Mouse (Mus musculus) midbrain, embryonic 10.5 days (tissue): ENCODE data around the gene Magi2. TPM values are rescaled to one million over a fixed set of nuclear protein-coding genes. Genes with fewer than 3 reads are reported as not detected.
"Not testable (repeated sequence)": the region's sequence is repeated elsewhere in the genome, so short reads cannot be mapped to it uniquely, and the experiment has no call there.

Experiments
- DNase-seq: peaks from one replicate; pipeline ENCODE4 v3.0.0-alpha.2; 2017; ENCODE audit warnings: low spot score
- H3K27ac ChIP-seq: fragments of 300-500 bp; sonication (generic); replicated peaks from 2 replicates; pipeline ENCODE4 v1.5.1; 2016; ENCODE audit warnings: mild to moderate bottlenecking
- H3K27me3 ChIP-seq: fragments of 300-500 bp; sonication (generic); 2 replicates; pipeline ENCODE4 v1.6.1; 2016; ENCODE audit warnings: low read depth, mild to moderate bottlenecking; ENCODE audit not compliant: poor library complexity, severe bottlenecking
- H3K36me3 ChIP-seq: fragments of 300-500 bp; sonication (generic); 2 replicates; pipeline ENCODE4 v1.6.1; 2016; ENCODE audit warnings: mild to moderate bottlenecking, moderate library complexity
- H3K4me1 ChIP-seq: fragments of 300-500 bp; sonication (generic); 2 replicates; pipeline ENCODE4 v1.6.1; 2016
- H3K4me3 ChIP-seq: fragments of 300-500 bp; sonication (generic); 2 replicates; pipeline ENCODE4 v1.5.1; 2016; ENCODE audit warnings: mild to moderate bottlenecking, moderate library complexity
- H3K9me3 ChIP-seq: fragments of 300-500 bp; sonication (generic); replicated peaks from 2 replicates; pipeline ENCODE4 v1.6.1; 2016; ENCODE audit warnings: mild to moderate bottlenecking
- WGBS: fragments of 180-500 bp; shearing (Covaris S2); methylation state at CpG from one replicate; pipeline ENCODE4 v1.1.7; 2016; 5-methylcytosine and 5-hydroxymethylcytosine counted together
- polyA plus RNA-seq: library from polyadenylated mRNA; unstranded; fragments of >200 nt; fragmentation: Nextera tagmentation; extraction: Ambion mirVana; gene quantifications from 2 replicates; pipeline ENCODE4 v1.2.1, GENCODE M21; 2016

Magi2 gene
- polyA plus RNA-seq, 1 experiment from 2014 or later: 3.8 TPM

DNA sequence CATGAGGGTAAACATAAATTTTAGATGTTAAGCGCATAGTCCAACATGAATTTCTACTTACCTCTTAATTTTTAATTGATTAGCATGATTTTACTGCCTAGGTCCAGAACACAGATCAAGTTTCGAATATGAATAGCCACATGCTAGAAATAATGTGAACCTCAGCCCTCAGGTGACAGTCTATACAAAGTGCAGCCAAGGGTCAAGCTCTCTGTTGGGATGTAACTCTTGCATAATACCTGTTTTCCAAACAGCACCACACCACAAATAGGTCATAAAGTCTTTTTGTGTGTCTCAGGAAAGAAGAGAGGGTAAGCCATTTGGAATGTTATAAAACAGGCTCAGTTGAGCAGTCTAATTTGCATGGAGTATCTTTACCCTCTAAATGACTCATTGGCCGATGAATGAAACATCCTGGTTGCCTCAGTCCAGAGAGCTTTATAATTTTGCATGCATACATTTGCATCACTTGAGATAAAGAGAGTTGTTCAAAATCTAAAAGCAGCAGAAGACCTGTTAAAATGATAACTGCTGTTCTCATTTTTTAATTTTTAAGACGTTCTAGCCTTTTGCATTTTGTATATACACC lies 246.1 kb downstream of the Magi2 start:
- Histone ChIP-seq H3K27ac (no peak overlapping the region), H3K4me3 (no peak overlapping the region), H3K36me3 (no peaks in the 10 kb centered on the region), H3K4me1 (no peaks in the 10 kb centered on the region), H3K9me3 (no peaks in the 10 kb centered on the region), H3K27me3 (no peaks in the 10 kb centered on the region)
- 88% methylated on average over 4 of the region's 4 CpGs for WGBS
- DNase-seq: no peak

DNA sequence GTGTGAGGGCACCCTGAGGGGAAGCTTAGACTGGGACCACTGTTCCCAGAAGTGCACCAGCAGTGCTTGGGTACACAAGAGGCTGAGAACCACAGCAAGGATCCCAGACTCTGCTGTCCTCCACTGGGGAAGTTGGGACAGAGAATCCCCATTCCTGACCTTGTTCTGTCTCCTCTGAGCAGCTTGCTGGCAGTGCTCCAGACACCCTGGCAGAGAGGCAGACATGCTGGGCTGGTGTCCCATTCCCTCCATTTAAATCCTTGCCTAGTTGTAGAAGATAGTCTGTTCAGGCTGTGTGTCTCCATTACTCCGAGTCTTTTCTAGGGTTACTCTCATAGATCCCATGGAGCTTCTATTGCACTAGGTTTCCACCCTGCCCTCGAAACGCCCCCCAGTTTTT lies 256.1 kb downstream of the Magi2 start:
- Histone ChIP-seq H3K36me3 (no peaks in the 10 kb centered on the region), H3K27ac (no peak overlapping the region), H3K4me3 (no peak overlapping the region), H3K27me3 (no peaks in the 10 kb centered on the region), H3K4me1 (peaks cover 5% of the 10 kb centered on the region), H3K9me3 (no peaks in the 10 kb centered on the region)
- 89% methylated on average over 3 of the region's 3 CpGs for WGBS
- no peak for DNase-seq

DNA sequence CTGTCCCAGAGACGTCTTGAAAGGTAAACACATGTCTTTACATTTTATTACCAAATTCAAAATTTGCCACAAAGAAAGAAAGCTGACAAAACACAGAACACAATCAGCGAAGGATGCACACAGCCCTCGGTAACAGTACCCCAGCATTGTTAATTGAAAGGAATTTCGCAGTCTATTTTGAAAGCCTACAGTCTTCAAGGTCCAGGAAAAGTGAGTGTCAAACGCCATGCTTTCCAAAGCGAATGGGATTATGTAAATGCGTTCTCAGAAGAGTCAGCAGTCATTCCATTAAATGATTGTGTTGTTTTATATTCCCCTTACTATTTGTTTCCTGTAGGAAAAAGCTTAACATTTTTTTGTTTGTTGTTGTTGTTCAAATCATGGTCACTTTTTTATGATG lies 261.1 kb downstream of the Magi2 start:
- Histone ChIP-seq H3K4me1 (peaks cover 9% of the 10 kb centered on the region), H3K4me3 (no peak overlapping the region), H3K36me3 (no peaks in the 10 kb centered on the region), H3K9me3 (no peaks in the 10 kb centered on the region), H3K27me3 (no peaks in the 10 kb centered on the region), H3K27ac (no peak overlapping the region)
- WGBS: 16% methylated on average over 7 of the region's 7 CpGs
- DNase-seq: no peak

- 91% methylated on average over 3 of the region's 3 CpGs for WGBS
Measured at GRCm38 (mm10) chr5:19501005-19501404, 274.2 kb downstream of the Magi2 start.

DNA sequence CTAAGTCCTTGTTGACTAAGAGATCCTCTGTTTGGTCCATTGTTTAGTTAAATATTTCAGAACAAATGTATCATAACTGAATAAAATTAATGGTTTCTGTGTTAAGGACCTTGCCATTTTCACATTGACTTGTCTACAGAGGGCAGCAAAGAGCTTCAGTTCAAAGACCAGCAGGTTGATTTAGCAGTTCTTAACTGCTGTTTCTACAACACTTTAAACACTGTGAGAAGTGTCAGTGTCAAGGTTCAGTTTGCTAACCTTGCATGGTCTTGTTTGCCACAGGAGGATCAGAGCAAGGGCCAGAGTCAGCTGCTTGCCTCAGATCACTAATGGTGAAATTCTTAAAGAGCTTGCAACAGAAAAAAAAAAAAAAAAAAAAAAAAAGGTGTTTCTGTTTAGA lies 295.3 kb downstream of the Magi2 start:
- Histone ChIP-seq H3K36me3 (no peaks in the 10 kb centered on the region), H3K27me3 (no peaks in the 10 kb centered on the region), H3K9me3 (no peaks in the 10 kb centered on the region), H3K4me3 (no peak overlapping the region), H3K27ac (no peak overlapping the region), H3K4me1 (no peaks in the 10 kb centered on the region)
- DNase-seq: no peak

More at GRCm38 (mm10) chr5:19501005-19501404, 274.2 kb downstream of the Magi2 start:
- no peak overlapping the region for H3K27ac ChIP-seq
- H3K9me3 ChIP-seq: no peaks in the 10 kb centered on the region
- H3K4me1 ChIP-seq: no peaks in the 10 kb centered on the region
- no peaks in the 10 kb centered on the region for H3K27me3 ChIP-seq
- DNase-seq: no peak
- H3K36me3 ChIP-seq: no peaks in the 10 kb centered on the region
- no peak overlapping the region for H3K4me3 ChIP-seq

- Histone ChIP-seq H3K27ac (no peak overlapping the region), H3K27me3 (no peaks in the 10 kb centered on the region), H3K36me3 (no peaks in the 10 kb centered on the region), H3K9me3 (no peaks in the 10 kb centered on the region), H3K4me1 (peaks cover 15% of the 10 kb centered on the region), H3K4me3 (no peak overlapping the region)
- 7% methylated on average over 2 of the region's 2 CpGs for WGBS
- no peak for DNase-seq
Measured at GRCm38 (mm10) chr5:19539348-19539747, 312.5 kb downstream of the Magi2 start.

DNA sequence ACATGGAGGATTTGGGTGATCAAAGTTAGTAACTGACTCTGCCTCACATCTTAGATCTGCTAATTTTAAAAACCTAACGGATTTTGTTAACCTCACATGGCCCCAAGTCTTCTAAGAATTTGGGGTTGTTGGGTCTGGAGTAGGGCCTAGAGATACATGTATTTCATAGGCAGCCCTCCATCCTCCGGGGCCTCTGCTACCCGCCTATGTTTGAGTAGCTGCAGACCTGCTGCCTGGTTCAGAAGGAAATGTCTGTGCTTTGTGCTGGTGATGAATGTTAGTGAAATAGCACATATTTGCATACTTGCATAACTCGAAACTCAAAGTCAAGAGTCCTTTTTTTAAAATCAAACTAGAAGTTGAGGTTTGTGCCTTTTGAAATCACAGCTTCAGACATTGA lies 319.6 kb downstream of the Magi2 start:
- Histone ChIP-seq H3K27me3 (no peaks in the 10 kb centered on the region), H3K9me3 (no peaks in the 10 kb centered on the region), H3K4me3 (no peak overlapping the region), H3K4me1 (peaks cover 3% of the 10 kb centered on the region; the same call in 1 of the 2 replicates), H3K27ac (no peak overlapping the region), H3K36me3 (no peaks in the 10 kb centered on the region)
- no peak for DNase-seq
- 91% methylated on average over 4 of the region's 4 CpGs for WGBS

DNA sequence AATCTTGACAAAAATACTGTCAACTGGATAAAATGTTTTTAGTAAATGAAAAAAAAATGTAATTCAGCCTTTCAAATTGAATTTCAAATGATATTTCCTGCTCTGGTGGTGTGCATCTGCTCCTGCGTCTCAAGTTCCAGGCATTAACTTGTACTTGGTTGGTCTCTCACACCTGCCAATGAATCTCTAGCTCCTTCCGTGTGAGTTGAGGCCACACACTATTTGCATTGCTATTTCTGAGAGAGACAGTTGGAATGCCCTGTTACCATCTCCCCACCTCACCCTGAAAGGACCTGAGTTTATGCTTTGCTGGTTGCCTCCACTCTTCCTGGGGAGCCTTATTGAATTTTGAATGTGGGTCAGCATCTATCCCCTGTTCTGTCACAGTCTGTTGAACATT lies 320.1 kb downstream of the Magi2 start:
- Histone ChIP-seq H3K4me3 (no peak overlapping the region), H3K27ac (no peak overlapping the region)
- WGBS: 78% methylated on average over 2 of the region's 2 CpGs

DNA sequence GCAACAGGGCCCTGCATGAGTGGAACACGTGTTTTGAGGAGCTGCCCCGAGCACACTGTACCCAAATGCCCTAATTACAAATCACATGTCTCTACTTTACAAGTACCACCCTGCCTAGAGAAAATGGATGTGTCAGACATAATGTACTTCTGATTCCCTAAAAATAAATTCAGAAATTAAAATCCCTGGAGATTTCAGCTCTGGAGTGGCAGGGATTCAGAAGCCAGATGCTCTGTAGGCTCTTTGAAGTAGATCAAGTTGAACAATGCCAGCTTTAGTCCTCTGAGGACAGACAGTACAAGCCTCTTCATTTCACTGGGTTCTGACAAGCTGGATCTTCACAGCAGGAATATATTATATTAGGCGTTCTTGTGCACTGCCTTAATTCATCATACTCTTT lies 326.7 kb downstream of the Magi2 start:
- no peaks in the 10 kb centered on the region for H3K4me1 ChIP-seq
- H3K27ac ChIP-seq: no peak overlapping the region
- WGBS: 85% methylated on average over 3 of the region's 3 CpGs
- no peaks in the 10 kb centered on the region for H3K27me3 ChIP-seq
- H3K4me3 ChIP-seq: no peak overlapping the region
- no peaks in the 10 kb centered on the region for H3K9me3 ChIP-seq
- DNase-seq: no peak
- no peaks in the 10 kb centered on the region for H3K36me3 ChIP-seq

More for the DNA sequence above, 320.1 kb downstream of the Magi2 start:
- Histone ChIP-seq H3K9me3 (no peaks in the 10 kb centered on the region), H3K27me3 (no peaks in the 10 kb centered on the region), H3K36me3 (no peaks in the 10 kb centered on the region), H3K4me1 (no peaks in the 10 kb centered on the region)
- DNase-seq: no peak

- WGBS: 91% methylated on average over 3 of the region's 3 CpGs
- H3K36me3 ChIP-seq: no peaks in the 10 kb centered on the region
- no peak for DNase-seq
- no peaks in the 10 kb centered on the region for H3K9me3 ChIP-seq
- H3K4me3 ChIP-seq: no peak overlapping the region
- H3K4me1 ChIP-seq: no peaks in the 10 kb centered on the region
- H3K27ac ChIP-seq: no peak overlapping the region
- H3K27me3 ChIP-seq: no peaks in the 10 kb centered on the region
Measured at GRCm38 (mm10) chr5:19565636-19566035, 338.8 kb downstream of the Magi2 start.

DNA sequence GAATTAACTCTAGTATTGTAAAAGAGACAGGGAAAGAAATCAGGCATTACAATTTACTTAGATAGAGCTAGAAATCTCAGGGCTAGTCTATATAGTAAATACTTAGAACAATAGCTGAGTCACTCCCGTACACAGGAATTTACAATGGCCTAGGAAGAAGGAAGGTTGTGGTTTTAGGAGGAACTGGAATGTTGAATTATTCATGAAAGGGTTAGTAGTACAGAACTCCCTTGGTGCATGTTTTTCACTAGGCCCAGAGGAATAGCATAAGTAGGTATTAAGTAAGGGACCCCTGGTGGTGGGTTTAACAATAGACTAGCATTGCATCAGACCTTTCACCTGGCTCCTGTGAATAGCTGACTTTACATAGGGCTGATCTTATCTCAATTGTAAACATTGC lies 339.3 kb downstream of the Magi2 start:
- H3K27ac ChIP-seq, H3K27me3 ChIP-seq, H3K4me1 ChIP-seq, H3K9me3 ChIP-seq, H3K4me3 ChIP-seq, DNase-seq, H3K36me3 ChIP-seq: not testable (repeated sequence)
- WGBS: 63% methylated on average over 1 of the region's 1 CpGs

- no peak overlapping the region for H3K27ac ChIP-seq
- H3K9me3 ChIP-seq: no peaks in the 10 kb centered on the region
- H3K27me3 ChIP-seq: no peaks in the 10 kb centered on the region
- no peak overlapping the region for H3K4me3 ChIP-seq
- no peaks in the 10 kb centered on the region for H3K36me3 ChIP-seq
- H3K4me1 ChIP-seq: no peaks in the 10 kb centered on the region
- DNase-seq: no peak
- WGBS: 79% methylated on average over 5 of the region's 5 CpGs
Measured at GRCm38 (mm10) chr5:19607700-19608099, 380.9 kb downstream of the Magi2 start.

DNA sequence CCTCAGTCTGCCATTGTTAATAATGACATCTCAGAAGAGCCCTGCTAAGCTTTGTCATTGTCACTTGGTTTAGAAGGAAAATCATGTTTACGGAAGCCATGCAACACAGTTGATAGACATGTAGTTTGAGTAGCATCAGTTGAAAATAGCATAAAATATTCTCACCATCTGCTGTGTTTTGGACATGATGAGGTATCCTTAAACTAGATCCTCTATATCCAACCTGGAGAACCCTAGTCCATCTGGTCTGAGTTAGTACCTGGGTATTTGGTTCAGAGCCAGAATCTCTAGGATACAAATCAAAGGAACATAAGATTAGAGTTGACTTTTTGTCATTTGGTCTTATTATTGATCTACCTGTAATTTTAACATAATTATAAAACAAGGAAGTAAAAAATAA lies 385.0 kb downstream of the Magi2 start:
- Histone ChIP-seq H3K4me1 (no peaks in the 10 kb centered on the region), H3K36me3 (no peaks in the 10 kb centered on the region), H3K4me3 (no peak overlapping the region), H3K27me3 (no peaks in the 10 kb centered on the region), H3K27ac (no peak overlapping the region), H3K9me3 (no peaks in the 10 kb centered on the region)
- no peak for DNase-seq
- WGBS: 95% methylated on average over 1 of the region's 1 CpGs

DNA sequence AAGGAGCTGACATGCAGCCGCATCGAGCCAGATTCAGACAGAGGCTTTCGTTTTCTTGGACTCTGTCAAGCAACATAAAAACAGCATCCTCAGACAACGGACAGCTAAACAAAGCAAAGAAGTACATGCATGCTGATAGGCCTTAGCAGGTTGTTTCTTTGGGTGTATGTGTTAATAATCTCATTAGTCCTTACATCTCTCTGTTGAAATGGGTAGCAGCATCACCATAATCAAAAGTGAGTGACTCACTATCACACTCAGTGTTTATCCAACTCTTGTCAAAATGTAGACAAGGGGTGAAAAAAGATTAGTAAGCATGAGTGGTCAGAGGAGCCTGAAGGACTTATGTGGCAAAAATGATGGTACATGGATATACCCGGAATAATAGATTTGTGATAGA lies 394.8 kb downstream of the Magi2 start:
- DNase-seq: no peak
- Histone ChIP-seq H3K27me3 (no peaks in the 10 kb centered on the region), H3K36me3 (no peaks in the 10 kb centered on the region), H3K9me3 (no peaks in the 10 kb centered on the region), H3K27ac (no peak overlapping the region), H3K4me3 (no peak overlapping the region), H3K4me1 (no peaks in the 10 kb centered on the region)
- 82% methylated on average over 5 of the region's 5 CpGs for WGBS
